Mouse (Mus musculus) cerebellum, adult 11 months (tissue): ENCODE measurements around the gene Ccn2.
"Not testable (repeated sequence)": the region's sequence is repeated elsewhere in the genome, so short reads cannot be mapped to it uniquely, and the experiment has no call there.

Source experiments
- DNase-seq: peaks from one replicate; pipeline ENCODE4 v3.0.0; 2022

Ccn2 gene

GRCm38 (mm10) chr10:24603727-24604126, 8.5 kb downstream of the Ccn2 start:
- DNase-seq, result no peak

- no peak for DNase-seq
Observed at GRCm38 (mm10) chr10:24609146-24609545, 13.9 kb downstream of the Ccn2 start.

GRCm38 (mm10) chr10:24609766-24610165, 14.5 kb downstream of the Ccn2 start:
- DNase-seq, result no peak

GRCm38 (mm10) chr10:24614726-24615125, 19.5 kb downstream of the Ccn2 start:
- no peak for DNase-seq

GRCm38 (mm10) chr10:24615799-24616198, 20.6 kb downstream of the Ccn2 start:
- DNase-seq, result no peak

- DNase-seq, result not testable (repeated sequence)
Observed at GRCm38 (mm10) chr10:24616572-24616971, 21.3 kb downstream of the Ccn2 start.

- DNase-seq, result peak; percentile 4
Observed at GRCm38 (mm10) chr10:24621572-24621971, 26.3 kb downstream of the Ccn2 start.

GRCm38 (mm10) chr10:24622586-24622985, 27.3 kb downstream of the Ccn2 start:
- peak; percentile 15 for DNase-seq

GRCm38 (mm10) chr10:24625060-24625701, 29.9 kb downstream of the Ccn2 start:
- DNase-seq, result peak; percentile 22

GRCm38 (mm10) chr10:24627262-24627661, 32.0 kb downstream of the Ccn2 start:
- DNase-seq, result no peak

- DNase-seq, result no peak
Observed at GRCm38 (mm10) chr10:24628466-24628865, 33.2 kb downstream of the Ccn2 start.

GRCm38 (mm10) chr10:24629086-24629720, 34.0 kb downstream of the Ccn2 start:
- DNase-seq, result no peak

- peak; percentile 24 for DNase-seq
Observed at GRCm38 (mm10) chr10:24630469-24631081, 35.3 kb downstream of the Ccn2 start.

GRCm38 (mm10) chr10:24631122-24631521, 35.9 kb downstream of the Ccn2 start:
- DNase-seq, result no peak

GRCm38 (mm10) chr10:24634288-24634687, 39.0 kb downstream of the Ccn2 start:
- no peak for DNase-seq

- no peak for DNase-seq
Observed at GRCm38 (mm10) chr10:24635331-24635815, 40.1 kb downstream of the Ccn2 start.

- DNase-seq, result no peak
Observed at GRCm38 (mm10) chr10:24635884-24636283, 40.6 kb downstream of the Ccn2 start.

- DNase-seq, result no peak
Observed at GRCm38 (mm10) chr10:24636986-24637385, 41.7 kb downstream of the Ccn2 start.

GRCm38 (mm10) chr10:24638306-24639070, 43.2 kb downstream of the Ccn2 start:
- DNase-seq, result no peak

- DNase-seq, result no peak
Observed at GRCm38 (mm10) chr10:24639596-24639995, 44.4 kb downstream of the Ccn2 start.

GRCm38 (mm10) chr10:24640186-24640875, 45.1 kb downstream of the Ccn2 start:
- DNase-seq, result no peak

- DNase-seq, result no peak
Observed at GRCm38 (mm10) chr10:24641416-24642140, 46.3 kb downstream of the Ccn2 start.
